Mouse (Mus musculus) stomach, postnatal 0 days (tissue): ENCODE data around the gene Rplp1. TPM values are rescaled to one million over a fixed set of nuclear protein-coding genes. Genes with fewer than 3 reads are reported as not detected.

Experiments used
- ATAC-seq: fragments of 200-750 bp; cut with Nextera tagmentation; 2 replicates; pipeline ENCODE4 v1.8.0; 2017; ENCODE audit not compliant: low FRiP score, low TSS enrichment
- DNase-seq: peaks from one replicate; pipeline ENCODE4 v3.0.0-alpha.2; 2016; ENCODE audit warnings: low spot score
- H3K27ac ChIP-seq: fragments of 300-500 bp; sonication (generic); replicated peaks from 2 replicates; pipeline ENCODE4 v1.5.1; 2014; ENCODE audit warnings: mild to moderate bottlenecking, control low read depth
- H3K27me3 ChIP-seq: fragments of 300-500 bp; sonication (generic); 2 replicates; pipeline ENCODE4 v1.6.1; 2014; ENCODE audit warnings: low read length; ENCODE audit not compliant: control insufficient read depth, insufficient read depth
- H3K36me3 ChIP-seq: fragments of 300-500 bp; sonication (generic); 2 replicates; pipeline ENCODE4 v1.6.1; 2014; ENCODE audit warnings: low read length, mixed read lengths; ENCODE audit not compliant: control insufficient read depth, insufficient read depth
- H3K4me1 ChIP-seq: fragments of 300-500 bp; sonication (generic); replicated peaks from 2 replicates; pipeline ENCODE4 v1.6.1; 2014; ENCODE audit warnings: antibody characterized with exemption; ENCODE audit not compliant: control insufficient read depth, insufficient read depth
- H3K4me2 ChIP-seq: fragments of 300-500 bp; sonication (generic); replicated peaks from 2 replicates; pipeline ENCODE4 v1.6.1; 2014; ENCODE audit warnings: low read depth, mild to moderate bottlenecking, control low read depth, moderate library complexity
- H3K4me3 ChIP-seq: fragments of 300-500 bp; sonication (generic); 2 replicates; pipeline ENCODE4 v1.5.1; 2014; ENCODE audit warnings: low read depth, low read length, control low read depth
- H3K9ac ChIP-seq: fragments of 300-500 bp; sonication (generic); 2 replicates; pipeline ENCODE4 v1.6.1; 2014; ENCODE audit warnings: mild to moderate bottlenecking, low read length, control low read depth, mixed read lengths
- H3K9me3 ChIP-seq: fragments of 300-500 bp; sonication (generic); 2 replicates; pipeline ENCODE4 v1.6.1; 2016; ENCODE audit warnings: low read length; ENCODE audit not compliant: control insufficient read depth
- CTCF ChIP-seq: IDR thresholded peaks from 2 replicates; pipeline ENCODE4 v1.5.1; 2016; ENCODE audit warnings: antibody characterized with exemption, low read depth, mild to moderate bottlenecking, moderate library complexity
- EP300 ChIP-seq: optimal IDR thresholded peaks from 2 replicates; pipeline ENCODE3; 2016; ENCODE audit warnings: antibody characterized with exemption
- WGBS: fragments of 180-500 bp; shearing (Covaris S2); extraction: QIAGEN DNeasy Blood & Tissue Kit; methylation state at CpG from one replicate; pipeline ENCODE4 v1.1.7; 2014; 5-methylcytosine and 5-hydroxymethylcytosine counted together
- polyA plus RNA-seq: library from polyadenylated mRNA; unstranded; fragments of >200 nt; fragmentation: Nextera tagmentation; extraction: Ambion mirVana; gene quantifications from 2 replicates; pipeline ENCODE4 v1.2.1, GENCODE M21; 2015

Gene Rplp1
- polyA plus RNA-seq, 1 experiment from 2014 or later, result 1,491 TPM

DNA sequence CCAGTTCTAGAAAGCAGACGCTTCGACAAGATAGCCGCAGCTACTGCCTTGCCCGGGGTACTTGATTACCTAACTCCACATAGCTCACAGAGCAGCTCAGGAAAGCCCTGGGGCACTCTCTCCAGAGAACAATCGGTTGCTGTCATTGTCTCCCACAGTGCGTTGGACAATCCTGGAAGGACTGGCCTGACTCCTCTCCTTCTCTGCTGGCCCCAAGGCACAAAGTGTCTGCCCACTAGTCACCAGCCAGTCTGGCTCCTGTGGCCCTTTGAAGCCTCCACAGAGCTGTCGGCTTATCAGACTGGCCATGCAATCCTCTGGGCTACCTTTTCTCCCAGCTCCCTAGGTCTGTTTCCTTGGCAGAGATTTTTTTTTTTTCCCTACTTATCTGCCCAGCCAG is 37.9 kb upstream of the Rplp1 start:
- Histone ChIP-seq H3K9me3 (no peaks in the 10 kb centered on the region), H3K4me3 (no peak overlapping the region), H3K9ac (no peak overlapping the region), H3K27me3 (no peaks in the 10 kb centered on the region), H3K27ac (no peak overlapping the region), H3K4me2 (no peak overlapping the region), H3K36me3 (no peaks in the 10 kb centered on the region), H3K4me1 (no peaks in the 10 kb centered on the region)
- ATAC-seq (no peak), DNase-seq (no peak)
- TF ChIP-seq CTCF, result no peak
- no peak for TF ChIP-seq EP300
- 66% methylated on average over 7 of the region's 7 CpGs for WGBS

DNA sequence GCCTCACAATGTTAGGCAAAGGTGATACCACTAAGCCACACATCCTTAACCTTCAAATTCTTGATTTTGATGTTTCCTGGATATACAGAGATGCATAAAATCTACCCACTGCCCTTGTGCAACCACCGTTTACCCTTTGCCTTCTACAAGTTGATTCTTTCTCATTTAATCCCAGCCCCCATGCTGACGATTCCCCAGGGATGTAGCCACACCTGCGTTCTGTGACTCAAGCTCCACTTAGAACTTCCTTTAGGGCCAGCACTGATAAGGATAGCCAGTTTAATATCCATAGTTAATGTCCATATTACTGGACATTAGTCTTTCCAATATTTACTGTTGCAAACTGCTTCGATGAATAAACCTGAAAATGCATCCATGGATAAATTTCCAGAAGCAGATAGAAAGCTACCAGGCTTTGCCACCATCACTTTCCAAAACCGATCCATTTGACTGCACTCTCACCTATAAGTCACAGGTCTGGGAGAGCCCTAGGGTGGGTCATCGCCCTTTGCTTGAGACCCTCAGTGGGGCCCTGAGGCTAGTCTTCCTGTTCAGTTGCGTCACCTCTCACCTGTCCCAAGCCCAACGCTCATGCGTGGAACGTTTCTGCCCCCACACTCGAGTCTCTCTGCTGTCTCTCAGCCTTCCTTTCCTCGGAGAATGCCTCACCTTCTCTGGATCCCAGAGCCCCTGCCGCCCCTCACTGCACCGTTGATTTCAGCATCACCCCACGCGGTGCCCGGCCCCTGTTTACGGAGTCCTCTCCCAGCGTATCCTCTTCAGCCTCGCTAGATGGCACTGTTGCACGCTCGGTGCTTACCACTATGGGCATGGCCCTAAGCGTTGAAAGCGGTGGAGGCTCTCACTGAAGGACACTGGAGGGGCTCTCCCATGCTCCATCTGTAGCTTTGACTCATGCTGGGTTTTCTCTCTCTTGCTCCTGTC is 33.3 kb upstream of the Rplp1 start:
- Histone ChIP-seq H3K9me3 (no peaks in the 10 kb centered on the region), H3K4me3 (peak overlapping the region; percentile 68), H3K27ac (peak overlapping the region; percentile 13; the same call in 1 of the 2 replicates), H3K9ac (no peak overlapping the region), H3K4me1 (no peaks in the 10 kb centered on the region), H3K4me2 (peak overlapping the region; percentile 99), H3K36me3 (no peaks in the 10 kb centered on the region), H3K27me3 (no peaks in the 10 kb centered on the region)
- DNase-seq (peak; percentile 82), ATAC-seq (peak; percentile 83)
- peak; percentile 99 for TF ChIP-seq CTCF
- TF ChIP-seq EP300, result no peak
- 3% methylated on average over 24 of the region's 24 CpGs for WGBS

DNA sequence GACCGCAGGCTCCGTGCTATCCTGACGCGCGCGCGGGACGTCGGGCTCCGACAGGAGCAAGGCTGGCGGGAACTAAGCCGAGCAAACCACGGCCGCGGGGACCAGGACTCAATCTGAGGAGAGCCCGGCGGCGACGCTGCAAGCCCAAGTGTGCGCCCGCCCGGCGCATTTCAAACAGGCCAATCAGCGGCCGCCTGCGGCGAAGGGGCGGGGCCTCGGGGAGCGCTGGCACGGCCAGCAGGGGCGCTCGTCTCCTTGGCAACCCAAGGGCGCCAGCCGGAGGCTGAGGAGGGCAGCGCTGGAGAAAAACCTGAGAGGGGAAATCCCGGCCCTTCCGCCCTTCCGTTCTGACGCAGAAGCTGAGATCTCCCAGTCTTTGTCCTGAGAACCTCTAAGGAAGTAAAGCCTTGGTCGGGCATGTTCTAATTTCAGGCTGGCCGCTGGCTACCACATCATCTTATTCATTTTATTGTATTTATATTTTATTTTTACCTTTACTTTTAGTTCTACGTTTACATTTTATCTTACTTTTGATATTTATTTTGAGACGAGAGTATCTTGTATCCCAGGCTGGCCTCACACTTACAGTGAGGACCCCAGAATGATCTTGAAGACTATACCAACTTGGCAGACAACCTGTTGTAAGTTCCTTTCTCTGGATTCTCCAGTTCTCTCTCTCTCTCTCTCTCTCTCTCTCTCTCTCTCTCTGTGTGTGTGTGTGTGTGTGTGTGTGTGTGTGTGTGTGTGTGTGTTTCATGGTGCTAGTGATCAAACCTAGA is 32.5 kb upstream of the Rplp1 start, which contains the start of gene Kif23:
Gene Kif23, minus strand, starts transcription at position 152 of the 779 bp plus-strand sequence.
- Histone ChIP-seq H3K9me3 (no peaks in the 10 kb centered on the region), H3K4me3 (peak within 1 kb of the TSS; percentile 68), H3K4me1 (no peaks in the 10 kb centered on the region), H3K27ac (peak within 1 kb of the TSS; percentile 49; the same call in 1 of the 2 replicates), H3K9ac (peak within 1 kb of the TSS; percentile 64), H3K36me3 (no peaks in the 10 kb centered on the region), H3K4me2 (peak within 1 kb of the TSS; percentile 99), H3K27me3 (no peaks in the 10 kb centered on the region)
- ATAC-seq, result peak; percentile 90
- TF ChIP-seq EP300, result no peak
- TF ChIP-seq CTCF, result peak; percentile 85
- peak; percentile 99 for DNase-seq
- whole genome bisulfite sequencing, result under 1% methylated on average over 43 of the region's 44 CpGs

DNA sequence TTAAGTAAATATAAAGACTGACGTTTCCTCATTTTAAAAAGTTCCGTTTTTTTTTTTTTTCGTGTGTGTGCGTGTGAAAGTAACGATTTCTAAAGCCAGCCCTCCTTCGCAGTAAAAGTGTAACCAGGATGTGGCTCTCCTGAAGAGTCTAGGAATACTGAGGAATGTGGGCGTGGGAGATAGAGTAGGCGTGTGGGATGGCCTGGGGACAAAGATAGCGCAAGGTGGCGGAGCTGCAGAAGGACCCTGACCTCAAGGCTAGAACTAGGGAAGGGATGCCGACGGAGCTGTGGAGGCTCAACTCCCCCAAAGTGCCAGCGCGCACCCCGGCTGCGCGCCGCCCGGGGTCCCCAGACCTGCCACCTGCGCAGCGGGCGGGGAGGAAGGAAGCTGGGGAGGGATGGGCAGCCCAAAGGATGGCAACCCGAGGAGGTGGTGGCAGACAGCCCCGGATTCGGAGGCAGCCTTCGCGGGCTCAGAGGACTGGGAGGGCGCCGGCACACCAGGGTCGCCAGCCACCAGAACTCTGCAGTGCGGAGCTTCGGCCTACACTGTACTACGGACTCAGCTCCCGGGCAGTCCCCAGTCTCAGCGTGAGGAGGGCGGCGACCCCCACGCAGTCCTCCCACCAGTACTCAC is 31.8 kb upstream of the Rplp1 start:
- TF ChIP-seq CTCF (no peak), EP300 (no peak)
- ATAC-seq (peak; percentile 65; the same call in 1 of the 2 replicates), DNase-seq (no peak)
- H3K4me1 ChIP-seq, result no peaks in the 10 kb centered on the region
- no peaks in the 10 kb centered on the region for H3K36me3 ChIP-seq
- peak overlapping the region; percentile 64 for H3K9ac ChIP-seq
- under 1% methylated on average over 37 of the region's 38 CpGs for WGBS
- peak overlapping the region; percentile 49; the same call in 1 of the 2 replicates for H3K27ac ChIP-seq
- H3K9me3 ChIP-seq, result no peaks in the 10 kb centered on the region
- H3K4me3 ChIP-seq, result peak overlapping the region; percentile 68
- no peaks in the 10 kb centered on the region for H3K27me3 ChIP-seq
- peak overlapping the region; percentile 99 for H3K4me2 ChIP-seq

DNA sequence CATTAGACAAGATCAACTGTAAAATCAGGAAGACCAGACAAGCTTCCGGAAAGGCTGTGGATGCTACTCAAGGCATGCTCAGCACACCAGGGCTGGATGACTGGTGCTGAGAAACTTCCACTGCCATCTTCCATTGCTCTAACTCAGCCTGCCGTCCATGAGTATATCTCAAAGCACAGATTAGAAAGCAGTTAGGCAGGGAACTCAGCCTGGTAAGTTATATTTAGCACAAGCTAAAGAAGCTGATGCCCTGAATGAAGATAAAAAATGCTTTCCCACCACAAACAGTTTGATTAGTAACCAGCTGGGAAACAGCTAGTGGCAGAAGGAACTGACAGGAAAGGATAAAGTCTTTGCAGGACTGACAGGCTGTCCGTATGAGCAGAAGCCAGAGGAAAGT is 26.7 kb upstream of the Rplp1 start:
- Histone ChIP-seq H3K27me3 (no peaks in the 10 kb centered on the region), H3K27ac (no peak overlapping the region), H3K4me2 (no peak overlapping the region), H3K9me3 (no peaks in the 10 kb centered on the region), H3K4me1 (no peaks in the 10 kb centered on the region), H3K9ac (no peak overlapping the region), H3K36me3 (0 out of 2 replicates have a peak, but pooled peaks cover 3% of the 10 kb centered on the region), H3K4me3 (no peak overlapping the region)
- DNase-seq (no peak), ATAC-seq (no peak)
- 71% methylated on average over 3 of the region's 3 CpGs for whole genome bisulfite sequencing
- TF ChIP-seq EP300 (no peak), CTCF (no peak)
